Mouse (Mus musculus): ENCODE data around the gene Caskin2.
"Not testable (repeated sequence)": the region's sequence is repeated elsewhere in the genome, so short reads cannot be mapped to it uniquely, and the experiment has no call there.

Caskin2 gene

DNA sequence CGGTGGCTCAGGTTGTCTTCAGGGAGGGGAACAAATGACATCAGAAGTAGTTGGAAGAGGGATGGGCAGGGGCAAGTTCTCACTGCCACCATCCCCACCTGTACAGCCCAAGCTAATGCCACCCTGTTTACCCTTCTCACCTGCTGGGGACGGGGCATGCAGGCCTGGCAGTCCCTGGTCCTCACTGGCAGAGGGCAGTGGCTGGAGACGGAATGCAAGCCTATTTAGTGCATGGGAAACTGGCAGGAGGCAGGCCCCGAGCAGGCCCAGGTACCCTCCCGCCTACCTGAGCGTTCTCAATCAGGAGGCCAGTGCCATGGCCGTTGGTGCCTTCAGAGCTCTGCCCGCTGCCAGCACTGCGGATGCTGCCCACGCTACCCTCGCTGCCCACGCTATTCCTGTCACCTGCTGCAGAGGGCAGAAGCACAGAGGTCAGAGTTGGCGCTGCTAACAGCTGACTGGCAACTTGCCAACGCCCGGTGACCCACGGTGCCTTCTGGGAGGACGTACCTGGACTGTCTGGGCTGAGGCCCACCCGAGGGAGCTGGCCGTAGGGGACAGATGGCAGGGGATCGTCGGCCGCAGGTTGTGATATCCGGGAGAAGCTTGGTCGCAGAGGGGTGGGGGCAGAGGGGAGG is 10.2 kb downstream of the Caskin2 start:
- DNase-seq: no peak

DNA sequence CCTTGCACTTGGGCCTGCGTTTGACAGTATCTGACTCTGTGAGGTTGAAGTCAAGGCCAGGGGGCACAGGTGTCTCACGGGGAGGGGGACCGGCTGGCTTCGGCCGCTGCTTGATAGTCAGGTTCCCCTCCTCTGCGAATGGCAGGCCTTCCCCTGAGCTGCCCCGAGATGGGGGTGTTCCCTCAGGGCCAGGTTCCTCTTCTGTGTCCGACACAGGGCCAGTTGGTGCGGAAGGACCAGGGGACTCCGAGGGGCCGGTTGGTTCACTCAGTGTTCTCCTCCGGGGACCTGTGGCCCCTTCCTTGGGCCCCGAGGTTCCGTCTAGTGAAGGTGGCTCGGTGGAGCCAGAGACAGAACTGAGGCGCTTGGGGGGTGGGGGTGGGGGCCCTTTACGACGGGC is 12.5 kb downstream of the Caskin2 start:
- no peak for DNase-seq

DNA sequence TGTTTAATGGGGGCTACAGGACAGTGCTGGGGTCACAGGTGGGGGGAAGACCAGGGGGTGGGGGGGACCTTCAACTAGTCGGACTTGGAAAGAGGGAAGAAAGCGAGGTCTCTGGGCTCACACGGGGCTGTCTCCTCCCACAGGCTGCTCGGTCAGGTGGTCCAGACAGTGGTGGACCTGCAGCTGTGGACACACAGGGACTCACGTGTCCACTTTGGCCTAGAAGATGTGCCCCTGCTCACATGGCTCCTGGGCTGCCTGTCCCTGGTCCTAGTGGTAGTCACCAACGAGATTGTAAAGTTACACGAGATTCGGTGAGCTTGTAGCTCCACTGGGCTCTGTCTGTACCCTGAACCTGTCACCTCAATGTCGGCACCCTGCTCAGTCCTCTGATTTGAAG is 15.8 kb downstream of the Caskin2 start:
- DNase-seq: no peak

DNA sequence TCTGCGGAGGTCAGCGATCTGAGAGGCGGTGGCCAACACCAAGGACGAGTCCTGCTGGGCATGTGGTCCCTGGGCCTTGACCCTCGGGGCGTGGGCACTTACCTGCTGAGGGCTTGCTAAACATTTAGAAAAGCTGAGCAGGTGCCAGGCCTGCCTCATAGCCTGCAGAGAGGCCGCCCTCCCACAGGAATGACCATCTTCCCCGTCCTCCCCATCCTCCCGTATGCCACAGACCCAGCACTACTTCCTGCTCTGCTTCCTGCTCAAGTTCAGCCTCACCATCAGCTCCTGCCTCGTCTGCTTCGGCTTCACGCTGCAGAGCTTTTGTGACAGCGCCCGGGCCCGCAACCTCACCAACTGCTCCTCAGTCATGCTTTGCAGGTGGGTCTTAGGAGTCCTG is 16.5 kb downstream of the Caskin2 start:
- no peak for DNase-seq

DNA sequence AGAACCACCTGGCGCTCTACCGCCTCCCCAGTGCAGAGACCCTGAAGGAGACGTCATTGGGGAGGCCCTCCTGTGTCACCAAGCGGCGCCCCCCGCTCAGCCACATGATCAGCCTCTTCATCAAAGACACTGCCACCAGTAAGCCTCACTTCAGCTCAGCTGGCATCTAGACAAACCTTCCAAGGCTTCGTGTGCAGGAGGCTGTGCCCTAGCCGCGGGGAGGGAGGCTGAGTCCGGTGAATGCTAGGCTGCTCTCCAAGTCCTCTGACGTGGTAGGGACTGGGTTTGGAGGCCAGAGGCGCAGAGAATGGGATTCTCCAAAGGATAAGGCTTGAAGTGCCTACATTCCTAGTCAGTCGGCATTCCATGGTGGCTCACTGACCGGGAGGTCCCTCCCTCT is 21.1 kb downstream of the Caskin2 start:
- no peak for DNase-seq

DNA sequence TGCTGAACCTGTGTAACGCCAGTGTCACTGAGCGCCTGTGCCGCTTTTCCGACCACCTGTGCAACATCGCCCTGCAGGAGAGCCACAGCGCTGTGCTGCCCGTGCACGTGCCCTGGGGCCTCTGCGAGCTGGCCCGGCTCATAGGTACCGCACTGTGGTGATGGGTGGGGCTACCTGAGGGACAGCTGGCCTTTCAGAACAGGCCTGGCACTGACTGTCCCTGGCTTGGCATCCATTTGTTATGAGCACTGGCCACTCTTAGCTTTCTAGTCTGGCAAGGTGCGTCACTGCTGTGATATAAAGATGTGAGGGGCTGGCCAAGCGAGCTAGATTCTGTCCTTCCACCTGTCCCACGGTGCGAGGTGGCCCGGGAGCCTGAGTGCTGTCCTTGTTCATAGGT is 21.5 kb downstream of the Caskin2 start:
- no peak for DNase-seq

- DNase-seq: no peak
These were observed 23.7 kb downstream of the Caskin2 start for GRCm38 (mm10) chr11:115789787-115790186.

DNA sequence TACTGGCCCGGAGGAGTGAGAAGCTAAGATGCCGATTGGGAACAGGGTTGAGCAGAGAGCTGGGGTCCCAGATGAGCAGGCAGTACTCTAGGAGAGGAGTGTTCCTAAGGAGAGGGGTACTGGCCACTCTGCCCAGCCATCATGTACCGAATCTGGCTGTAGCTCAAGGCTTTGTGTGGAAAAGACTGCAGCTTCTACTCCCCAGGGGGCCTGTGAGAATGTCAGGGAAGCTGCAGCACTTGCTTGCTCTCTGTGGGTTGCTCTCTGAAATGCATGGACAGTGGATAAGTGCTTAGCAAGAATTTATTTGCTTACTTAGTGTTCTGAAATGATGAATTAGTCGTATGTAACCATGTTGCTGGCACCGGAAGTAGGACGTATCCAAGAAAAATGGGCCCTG is 27.0 kb downstream of the Caskin2 start:
- no peak for DNase-seq

DNA sequence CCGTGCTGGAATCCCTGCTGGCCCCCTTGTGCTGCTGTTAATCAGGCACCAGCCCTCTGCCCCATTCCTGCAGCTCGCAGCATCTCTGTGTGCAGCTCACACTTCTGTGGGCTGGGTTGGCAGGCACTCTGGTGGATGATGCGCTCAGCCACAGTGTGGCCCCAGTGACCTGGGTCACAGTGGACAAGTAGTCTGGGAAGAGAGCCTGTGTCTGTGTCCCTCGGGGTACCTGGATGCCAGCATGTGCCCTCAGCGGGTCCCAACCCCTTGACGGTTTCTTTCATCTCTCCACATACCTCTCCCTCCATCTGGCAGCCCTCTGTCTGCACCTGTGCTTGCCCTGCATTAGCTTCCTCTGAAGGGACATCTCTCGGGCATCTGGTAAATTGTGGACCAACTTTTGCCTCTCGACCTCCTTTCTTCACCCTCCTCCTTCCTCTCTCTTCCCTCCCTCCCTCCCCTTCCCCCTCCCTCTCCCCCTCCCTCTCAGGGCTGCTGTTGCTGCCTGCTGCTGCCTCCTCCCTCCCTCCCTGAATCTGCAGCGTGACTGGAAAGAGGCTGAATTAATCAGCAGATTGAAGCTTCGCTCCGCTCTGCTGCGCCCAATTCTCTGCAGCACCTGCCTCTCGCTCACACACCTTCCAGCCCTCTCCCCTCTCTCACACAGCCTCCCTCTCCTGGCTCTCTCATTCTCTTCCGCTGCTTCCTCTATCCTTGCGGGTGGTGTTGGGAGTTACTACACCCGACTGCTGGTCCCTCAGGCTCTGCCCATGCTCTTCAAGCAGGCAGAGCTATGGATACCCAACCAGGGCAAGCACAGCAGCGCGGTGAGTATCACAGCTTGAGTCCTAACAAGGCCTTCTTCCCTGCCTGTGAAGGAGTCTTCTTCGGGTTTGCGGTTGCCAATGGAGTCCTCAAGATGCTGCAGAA is 33.0 kb downstream of the Caskin2 start:
- DNase-seq: peak; percentile 63

GRCm38 (mm10) chr11:115779038-115779571 is 34.3 kb downstream of the Caskin2 start:
- DNase-seq: peak; percentile 43

DNA sequence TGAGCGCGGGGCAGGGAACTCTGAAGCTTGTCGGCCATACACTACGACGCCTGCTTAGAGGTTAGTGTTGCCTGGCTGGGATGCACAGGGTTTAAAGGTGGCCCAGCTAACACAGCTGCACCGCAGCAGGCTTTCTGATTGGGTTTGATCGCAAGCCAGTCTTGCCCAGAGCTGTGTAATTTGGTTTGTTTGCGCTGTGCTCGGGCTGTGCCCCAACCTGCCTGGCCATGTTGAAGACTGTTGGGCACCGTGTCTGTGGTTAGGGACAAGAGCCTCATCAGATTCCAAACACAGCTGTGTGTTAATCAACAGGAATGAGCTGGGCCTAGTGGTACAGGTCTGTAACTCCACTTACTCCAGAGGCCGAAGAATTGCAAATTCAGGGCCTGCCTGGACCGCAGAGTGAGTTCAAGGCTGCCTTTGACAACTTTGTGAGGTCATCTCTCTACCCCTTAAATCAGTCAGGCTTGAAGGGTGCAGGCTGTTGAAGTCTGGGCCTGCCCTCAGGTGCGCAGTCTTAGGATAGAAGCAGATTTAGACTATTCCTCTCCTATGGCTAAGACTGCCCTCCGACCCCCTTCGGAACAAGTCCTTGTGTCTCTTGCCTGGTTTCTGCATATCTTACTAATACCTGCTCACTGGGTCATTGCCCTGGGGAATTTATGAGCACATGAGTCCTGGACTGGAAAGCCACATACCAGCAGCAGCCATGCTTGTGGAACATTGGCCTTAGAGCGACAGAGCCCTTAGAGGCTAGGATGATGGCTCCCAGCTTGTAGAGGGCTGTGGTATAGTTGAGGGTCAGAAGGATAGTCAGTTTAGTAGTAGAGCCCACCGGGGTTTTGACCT is 35.7 kb downstream of the Caskin2 start:
- DNase-seq: no peak

- DNase-seq: no peak
These were observed 36.5 kb downstream of the Caskin2 start for GRCm38 (mm10) chr11:115776954-115777353.

DNA sequence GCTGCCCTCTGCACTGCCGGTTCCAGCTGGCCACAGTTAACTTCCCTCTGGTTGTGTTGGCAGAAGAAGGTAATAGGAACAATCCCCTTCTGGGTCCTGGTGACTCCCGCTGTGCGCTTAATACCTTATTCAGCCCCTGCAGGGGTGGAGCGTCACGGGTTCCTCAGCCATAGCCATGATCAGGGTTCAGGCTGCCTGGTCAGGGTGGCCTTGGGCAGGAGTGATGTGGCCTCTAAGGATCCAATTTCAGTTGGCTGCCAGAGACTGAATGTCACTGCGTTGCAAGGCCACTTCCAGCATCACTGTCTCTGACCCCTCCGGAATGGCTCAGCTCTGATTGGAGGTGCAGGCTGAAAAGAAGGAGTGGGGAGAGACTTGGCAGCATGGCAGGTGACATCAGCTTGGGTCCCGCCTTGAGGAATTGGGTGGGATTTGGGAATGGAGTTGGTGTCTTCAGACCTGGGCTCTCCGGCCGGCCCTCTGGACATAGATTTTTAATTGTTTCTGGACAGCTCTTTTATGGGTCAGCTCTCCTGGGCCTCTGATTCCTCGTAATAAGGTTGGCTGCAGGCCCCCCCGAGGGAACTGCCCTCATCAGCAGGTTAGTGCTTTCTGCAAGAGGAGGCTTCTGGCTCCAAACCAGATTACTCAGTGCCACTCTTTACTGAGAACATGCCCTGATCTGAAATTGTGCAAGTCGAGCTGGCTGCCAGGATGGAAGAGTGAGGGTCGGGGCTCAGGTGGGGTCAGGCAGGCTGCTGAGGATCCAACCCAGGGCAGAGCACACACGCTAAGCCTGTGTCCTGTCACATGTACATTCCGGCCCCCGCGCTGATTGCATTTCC is 37.4 kb downstream of the Caskin2 start:
- DNase-seq: no peak

DNA sequence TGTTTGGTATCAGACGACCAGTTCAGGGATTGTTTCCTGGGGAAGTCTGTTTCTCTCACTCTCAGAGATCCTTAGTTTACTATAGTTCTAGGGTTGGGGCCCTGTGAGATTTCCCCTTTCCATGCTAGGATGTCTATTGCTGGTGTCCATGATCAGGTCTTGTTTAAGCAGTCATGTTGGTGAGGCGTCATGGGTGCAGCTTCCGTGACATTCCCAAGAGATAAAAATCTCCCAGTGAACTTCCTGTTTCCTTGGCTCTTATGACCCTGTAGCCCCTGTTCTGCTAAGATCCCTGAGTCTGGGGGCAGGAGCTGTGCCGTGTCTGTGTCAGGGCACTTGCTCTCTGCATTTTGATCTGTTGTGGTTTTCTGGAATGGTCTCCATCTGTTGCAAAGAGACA is 38.8 kb downstream of the Caskin2 start:
- no peak for DNase-seq

GRCm38 (mm10) chr11:115768896-115769295 is 44.5 kb downstream of the Caskin2 start:
- DNase-seq: no peak

DNA sequence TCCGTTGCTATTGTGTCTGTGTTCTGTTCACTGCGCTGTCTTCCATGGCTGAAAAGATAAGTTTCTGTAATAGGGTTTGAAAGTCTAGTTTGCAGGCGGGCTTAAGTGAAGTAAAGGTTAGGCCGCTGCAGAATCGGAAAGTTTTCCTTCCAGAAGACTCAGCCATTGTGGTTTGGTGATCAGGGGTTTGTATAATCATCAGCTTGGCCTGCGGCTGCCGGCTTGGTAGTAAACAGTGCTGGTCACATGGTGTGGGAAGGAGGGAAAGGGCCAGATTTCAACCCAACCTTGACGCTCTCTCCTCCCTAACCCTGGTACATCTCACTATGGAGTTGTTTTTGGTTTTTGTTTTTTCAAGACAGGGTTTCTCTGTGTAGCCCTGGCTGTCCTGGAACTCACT is 46.5 kb downstream of the Caskin2 start:
- DNase-seq: no peak

- no peak for DNase-seq
These were observed 47.0 kb downstream of the Caskin2 start for GRCm38 (mm10) chr11:115766356-115766943.

DNA sequence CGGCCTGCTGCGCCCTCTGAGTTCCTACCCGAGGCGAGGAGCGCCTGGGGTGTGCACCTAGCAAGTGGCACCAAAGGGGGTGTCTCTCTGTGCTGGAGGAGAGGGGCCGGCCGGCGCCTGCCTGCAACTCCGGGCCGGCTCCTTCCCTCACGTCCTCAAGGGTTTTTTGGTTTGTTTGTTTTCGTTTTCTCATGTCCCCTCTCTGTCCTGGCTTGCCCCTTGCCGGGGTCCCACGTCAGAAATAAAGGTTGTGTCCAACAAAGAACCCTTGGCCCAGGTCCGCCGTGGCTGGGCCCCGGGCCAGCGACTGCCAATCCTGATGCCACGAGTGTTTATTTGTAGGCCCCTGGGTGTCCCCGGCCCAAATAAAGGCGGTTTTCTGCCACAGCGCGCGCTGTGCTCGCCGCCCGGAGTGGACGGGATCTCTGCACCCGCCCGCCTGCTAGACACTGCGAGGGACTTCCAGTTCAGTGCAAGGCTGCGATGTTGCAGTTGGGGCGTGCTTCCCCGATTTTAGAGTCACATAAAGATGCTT is 47.8 kb downstream of the Caskin2 start:
- DNase-seq: no peak

DNA sequence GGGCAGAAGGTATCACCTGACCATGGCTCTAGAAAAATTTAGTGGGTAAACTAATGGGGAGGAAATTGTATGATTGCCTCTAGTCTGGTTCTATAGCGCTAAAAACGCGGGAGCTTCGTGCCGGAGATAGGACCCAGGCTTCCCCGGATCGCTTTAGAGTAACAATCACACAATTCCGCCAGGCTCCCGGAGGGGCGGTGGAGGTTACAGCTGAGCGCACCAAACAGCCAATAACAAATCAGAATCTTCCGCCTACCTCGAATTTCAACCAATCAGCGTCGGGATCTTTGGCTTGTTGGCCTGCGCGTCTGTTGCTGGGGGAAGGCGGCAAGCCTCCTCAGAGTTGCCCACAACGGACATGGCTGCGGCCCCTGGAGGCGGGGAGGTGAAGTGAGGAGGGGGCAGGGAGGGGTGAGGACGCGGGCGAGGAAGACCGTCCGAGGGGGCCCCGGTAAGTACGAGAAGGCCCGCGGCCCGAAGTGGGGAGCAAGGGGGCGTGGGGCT is 48.3 kb downstream of the Caskin2 start, which contains the start of gene Tmem94:
TSS of gene Tmem94 (plus strand) at position 331 of the 504 bp plus-strand sequence.
- peak; percentile 97 for DNase-seq

GRCm38 (mm10) chr11:115764698-115765097 is 48.7 kb downstream of the Caskin2 start:
- DNase-seq: no peak

DNA sequence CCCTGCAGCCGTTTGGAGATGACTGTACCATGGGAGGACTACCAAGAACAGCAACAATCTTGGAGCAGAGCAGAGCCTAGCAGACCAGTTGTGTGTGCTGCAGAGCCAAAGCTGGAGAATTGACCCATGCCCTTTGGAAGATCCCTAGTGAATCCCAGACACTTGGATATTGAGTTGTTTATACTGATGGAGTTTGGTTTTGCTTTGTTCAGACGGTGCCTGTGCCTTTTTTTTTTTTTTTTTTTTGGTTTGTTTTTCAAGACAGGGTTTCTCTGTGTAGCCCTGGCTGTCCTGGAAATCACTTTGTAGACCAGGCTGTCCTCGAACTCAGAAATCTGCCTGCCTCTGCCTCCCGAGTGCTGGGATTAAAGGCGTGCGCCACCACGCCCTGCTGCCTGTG is 51.3 kb downstream of the Caskin2 start:
- DNase-seq: not testable (repeated sequence)

Measured in right cerebral cortex, postnatal 25 days (tissue).